Mouse (Mus musculus) midbrain, embryonic 10.5 days (tissue): ENCODE measurements at regions not wholly inside any gene's neighbourhood (a gene's known extent, or its start where the extent isn't known, plus 50 kb on each side); places are given as distances from the start of the nearest gene placed in this dataset.

ENCODE experiments used
- DNase-seq: peaks from one replicate; pipeline ENCODE4 v3.0.0-alpha.2; 2017; ENCODE audit warnings: low spot score
- H3K27ac ChIP-seq: fragments of 300-500 bp; sonication (generic); replicated peaks from 2 replicates; pipeline ENCODE4 v1.5.1; 2016; ENCODE audit warnings: mild to moderate bottlenecking
- H3K27me3 ChIP-seq: fragments of 300-500 bp; sonication (generic); 2 replicates; pipeline ENCODE4 v1.6.1; 2016; ENCODE audit warnings: low read depth, mild to moderate bottlenecking; ENCODE audit not compliant: poor library complexity, severe bottlenecking
- H3K36me3 ChIP-seq: fragments of 300-500 bp; sonication (generic); 2 replicates; pipeline ENCODE4 v1.6.1; 2016; ENCODE audit warnings: mild to moderate bottlenecking, moderate library complexity
- H3K4me1 ChIP-seq: fragments of 300-500 bp; sonication (generic); 2 replicates; pipeline ENCODE4 v1.6.1; 2016
- H3K4me3 ChIP-seq: fragments of 300-500 bp; sonication (generic); 2 replicates; pipeline ENCODE4 v1.5.1; 2016; ENCODE audit warnings: mild to moderate bottlenecking, moderate library complexity
- H3K9me3 ChIP-seq: fragments of 300-500 bp; sonication (generic); replicated peaks from 2 replicates; pipeline ENCODE4 v1.6.1; 2016; ENCODE audit warnings: mild to moderate bottlenecking
- WGBS: fragments of 180-500 bp; shearing (Covaris S2); methylation state at CpG from one replicate; pipeline ENCODE4 v1.1.7; 2016; 5-methylcytosine and 5-hydroxymethylcytosine counted together

DNA sequence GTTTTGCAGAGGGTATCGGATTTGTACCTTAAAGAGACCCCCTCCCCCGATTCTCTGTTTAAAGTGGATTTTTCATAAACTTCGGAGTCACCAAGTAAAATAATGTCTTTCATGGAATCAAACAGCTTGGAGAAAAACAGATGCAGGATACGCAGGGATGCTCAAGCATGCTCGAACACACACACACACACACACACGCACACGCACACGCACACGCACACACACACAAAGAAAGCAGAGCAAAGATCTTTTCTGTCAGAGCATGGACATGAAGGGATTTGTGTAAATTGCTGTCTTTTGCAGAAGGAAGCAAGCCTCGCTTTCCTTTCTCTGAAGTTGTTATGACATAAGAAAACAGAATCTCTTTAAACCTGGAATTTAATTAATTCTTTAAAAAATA, 178.2 kb downstream of the Tfap2c start:
- 13% methylated on average over 10 of the region's 10 CpGs for WGBS
- Histone ChIP-seq H3K27me3 (peaks cover 90% of the 10 kb centered on the region), H3K4me3 (peak overlapping the region; percentile 48), H3K4me1 (peaks cover 63% of the 10 kb centered on the region), H3K36me3 (no peaks in the 10 kb centered on the region), H3K9me3 (no peaks in the 10 kb centered on the region), H3K27ac (peak overlapping the region; percentile 69)
- peak; percentile 35 for DNase-seq

GRCm38 (mm10) chr2:172728240-172728821, 178.9 kb downstream of the Tfap2c start:
- Histone ChIP-seq H3K36me3 (no peaks in the 10 kb centered on the region), H3K9me3 (no peaks in the 10 kb centered on the region), H3K4me3 (peak overlapping the region; percentile 48), H3K27ac (peak overlapping the region; percentile 69), H3K27me3 (peaks cover 90% of the 10 kb centered on the region), H3K4me1 (peaks cover 71% of the 10 kb centered on the region)
- under 1% methylated on average over 53 of the region's 53 CpGs for WGBS
- peak; percentile 97 for DNase-seq

DNA sequence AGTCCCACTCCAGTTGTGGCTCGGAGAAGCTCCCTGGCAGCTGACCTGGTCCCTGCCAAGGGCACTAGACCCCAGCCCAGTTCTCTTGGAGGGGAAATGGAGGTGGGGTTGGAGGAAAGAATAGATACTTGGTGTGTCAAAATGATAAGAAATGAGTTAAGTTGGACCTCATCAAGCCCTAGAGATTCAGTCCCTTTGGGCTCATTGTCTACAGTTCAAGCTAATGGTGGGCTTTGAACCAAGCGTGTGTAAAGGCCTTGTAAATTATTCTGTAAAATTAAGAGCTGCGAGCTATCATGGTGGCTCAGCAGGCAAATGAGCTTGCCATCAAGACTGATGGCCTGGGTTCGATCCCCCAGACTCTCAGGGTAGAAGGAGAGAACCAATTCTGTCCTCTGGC, 179.8 kb downstream of the Tfap2c start:
- WGBS = 52% methylated on average over 4 of the region's 4 CpGs
- Histone ChIP-seq H3K27ac (peak overlapping the region; percentile 69), H3K9me3 (no peaks in the 10 kb centered on the region), H3K27me3 (peaks cover 90% of the 10 kb centered on the region), H3K36me3 (no peaks in the 10 kb centered on the region), H3K4me1 (peaks cover 76% of the 10 kb centered on the region), H3K4me3 (peak overlapping the region; percentile 48)
- no peak for DNase-seq

- Histone ChIP-seq H3K27me3 (peaks cover 90% of the 10 kb centered on the region), H3K9me3 (no peaks in the 10 kb centered on the region), H3K4me1 (peaks cover 76% of the 10 kb centered on the region), H3K36me3 (no peaks in the 10 kb centered on the region), H3K27ac (no peak overlapping the region), H3K4me3 (no peak overlapping the region)
- DNase-seq = no peak
- WGBS = 58% methylated on average over 9 of the region's 9 CpGs
Measured at GRCm38 (mm10) chr2:172729741-172730140, 180.3 kb downstream of the Tfap2c start.

- DNase-seq = peak; percentile 52
- H3K4me3 ChIP-seq = peak overlapping the region; percentile 24; the same call in 1 of the 2 replicates
- peaks cover 80% of the 10 kb centered on the region for H3K4me1 ChIP-seq
- no peaks in the 10 kb centered on the region for H3K9me3 ChIP-seq
- no peak overlapping the region for H3K27ac ChIP-seq
- H3K36me3 ChIP-seq = no peaks in the 10 kb centered on the region
- WGBS = 2% methylated on average over 18 of the region's 18 CpGs
- peaks cover 90% of the 10 kb centered on the region for H3K27me3 ChIP-seq
Measured at GRCm38 (mm10) chr2:172731408-172731807, 182.0 kb downstream of the Tfap2c start.

- Histone ChIP-seq H3K4me1 (peaks cover 68% of the 10 kb centered on the region), H3K27me3 (peaks cover 90% of the 10 kb centered on the region), H3K9me3 (no peaks in the 10 kb centered on the region; the same call in 1 of the 2 replicates), H3K36me3 (no peaks in the 10 kb centered on the region), H3K4me3 (peak overlapping the region; percentile 5; the same call in 1 of the 2 replicates), H3K27ac (no peak overlapping the region)
- DNase-seq = peak; percentile 34
- 5% methylated on average over 19 of the region's 19 CpGs for WGBS
Measured at GRCm38 (mm10) chr2:172732453-172733210, 183.2 kb downstream of the Tfap2c start.

DNA sequence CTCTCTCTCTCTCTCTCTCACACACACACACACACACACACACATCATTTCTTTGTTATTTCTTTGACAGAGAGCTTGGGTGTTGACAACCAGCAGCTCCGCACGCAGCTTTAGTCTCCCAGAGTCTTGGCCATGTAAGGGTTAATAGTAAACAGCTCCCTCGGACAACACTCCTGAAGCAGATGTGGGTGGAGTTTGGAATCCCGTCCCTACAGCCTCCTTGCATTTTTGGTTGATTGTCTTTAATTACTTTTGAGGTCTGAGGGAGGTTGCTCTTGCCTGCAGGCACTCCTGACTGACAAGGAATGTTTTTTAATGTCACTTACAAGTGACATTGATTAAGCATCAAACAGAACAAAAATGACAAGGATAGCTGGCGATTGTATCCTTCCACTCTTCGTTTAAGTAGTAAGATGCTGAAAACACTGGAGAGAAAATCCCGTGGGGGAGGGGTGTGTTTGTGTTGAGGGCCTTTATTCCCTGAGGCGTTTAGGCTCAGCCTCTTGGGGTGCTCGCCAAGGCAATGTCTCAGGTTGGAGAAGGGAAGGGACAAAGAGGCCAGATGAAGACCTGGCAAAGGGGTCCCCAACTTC, 184.1 kb downstream of the Tfap2c start:
- H3K27ac ChIP-seq = no peak overlapping the region
- H3K27me3 ChIP-seq = peaks cover 99% of the 10 kb centered on the region
- H3K4me1 ChIP-seq = peaks cover 63% of the 10 kb centered on the region
- no peaks in the 10 kb centered on the region for H3K36me3 ChIP-seq
- no peaks in the 10 kb centered on the region; the same call in 1 of the 2 replicates for H3K9me3 ChIP-seq
- peak; percentile 20 for DNase-seq
- WGBS = 3% methylated on average over 9 of the region's 9 CpGs
- H3K4me3 ChIP-seq = no peak overlapping the region

GRCm38 (mm10) chr2:172735621-172736020, 186.2 kb downstream of the Tfap2c start:
- DNase-seq = no peak
- Histone ChIP-seq H3K9me3 (no peaks in the 10 kb centered on the region; the same call in 1 of the 2 replicates), H3K27ac (no peak overlapping the region), H3K4me3 (no peak overlapping the region), H3K4me1 (peaks cover 53% of the 10 kb centered on the region), H3K27me3 (peaks cover 99% of the 10 kb centered on the region), H3K36me3 (no peaks in the 10 kb centered on the region)
- WGBS = 22% methylated on average over 6 of the region's 6 CpGs

DNA sequence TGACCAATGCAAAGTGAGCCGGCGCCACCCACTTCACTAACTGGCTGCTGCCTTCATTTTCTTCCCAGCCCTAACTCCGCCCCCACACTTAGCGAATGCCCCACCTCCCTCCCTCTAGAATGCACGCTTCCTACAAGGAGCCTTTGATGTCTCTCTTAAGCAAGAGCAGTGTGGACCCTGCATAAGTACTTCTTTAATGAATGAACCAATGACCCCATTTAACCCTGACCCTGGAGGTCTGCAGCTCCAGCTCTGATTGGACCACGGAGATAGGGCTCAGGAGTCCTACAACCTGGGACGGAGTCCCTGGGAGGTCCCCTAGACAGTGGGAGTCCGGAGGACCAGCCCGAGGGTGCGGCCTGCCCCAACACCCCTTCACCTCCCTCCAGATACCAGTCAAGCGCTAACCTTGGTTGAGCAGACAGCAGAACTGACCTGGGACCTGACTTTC, 189.7 kb downstream of the Tfap2c start:
- 5% methylated on average over 11 of the region's 11 CpGs for WGBS
- peaks cover 24% of the 10 kb centered on the region for H3K4me1 ChIP-seq
- DNase-seq = peak; percentile 35
- H3K9me3 ChIP-seq = no peaks in the 10 kb centered on the region; the same call in 1 of the 2 replicates
- H3K4me3 ChIP-seq = peak overlapping the region; percentile 20; the same call in 1 of the 2 replicates
- H3K27me3 ChIP-seq = peaks cover 94% of the 10 kb centered on the region
- no peak overlapping the region for H3K27ac ChIP-seq
- no peaks in the 10 kb centered on the region for H3K36me3 ChIP-seq

- no peak overlapping the region; the same call in 1 of the 2 replicates for H3K4me3 ChIP-seq
- H3K36me3 ChIP-seq = no peaks in the 10 kb centered on the region
- DNase-seq = peak; percentile 28
- no peak overlapping the region for H3K27ac ChIP-seq
- no peaks in the 10 kb centered on the region; the same call in 1 of the 2 replicates for H3K9me3 ChIP-seq
- 8% methylated on average over 19 of the region's 19 CpGs for WGBS
- H3K27me3 ChIP-seq = peaks cover 89% of the 10 kb centered on the region
- peaks cover 24% of the 10 kb centered on the region for H3K4me1 ChIP-seq
Measured at GRCm38 (mm10) chr2:172739529-172739928, 190.1 kb downstream of the Tfap2c start.

DNA sequence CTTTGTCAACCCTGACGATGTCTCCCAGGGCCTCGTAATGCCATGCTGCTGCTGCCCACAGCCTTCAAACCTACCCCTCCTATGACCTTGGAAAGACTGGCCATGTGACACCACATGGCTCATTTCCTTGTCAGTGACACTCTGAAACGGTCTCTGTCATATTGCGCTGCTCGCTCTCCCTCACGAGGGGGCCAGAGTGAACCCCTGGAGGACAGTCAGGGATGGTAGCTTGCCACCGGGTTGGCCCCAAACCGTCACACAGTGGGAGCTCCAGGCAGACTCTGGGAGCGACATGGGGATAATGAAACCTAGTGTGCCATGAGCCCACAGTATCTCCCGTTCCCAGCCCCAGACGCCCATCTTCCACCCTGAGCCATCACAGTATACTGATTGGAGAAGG, 188.8 kb downstream of the Bmp7 start:
- 88% methylated on average over 11 of the region's 11 CpGs for WGBS
- Histone ChIP-seq H3K4me3 (no peak overlapping the region), H3K9me3 (no peaks in the 10 kb centered on the region), H3K4me1 (peaks cover 19% of the 10 kb centered on the region), H3K27me3 (peaks cover 56% of the 10 kb centered on the region), H3K27ac (no peak overlapping the region), H3K36me3 (no peaks in the 10 kb centered on the region)
- no peak for DNase-seq

DNA sequence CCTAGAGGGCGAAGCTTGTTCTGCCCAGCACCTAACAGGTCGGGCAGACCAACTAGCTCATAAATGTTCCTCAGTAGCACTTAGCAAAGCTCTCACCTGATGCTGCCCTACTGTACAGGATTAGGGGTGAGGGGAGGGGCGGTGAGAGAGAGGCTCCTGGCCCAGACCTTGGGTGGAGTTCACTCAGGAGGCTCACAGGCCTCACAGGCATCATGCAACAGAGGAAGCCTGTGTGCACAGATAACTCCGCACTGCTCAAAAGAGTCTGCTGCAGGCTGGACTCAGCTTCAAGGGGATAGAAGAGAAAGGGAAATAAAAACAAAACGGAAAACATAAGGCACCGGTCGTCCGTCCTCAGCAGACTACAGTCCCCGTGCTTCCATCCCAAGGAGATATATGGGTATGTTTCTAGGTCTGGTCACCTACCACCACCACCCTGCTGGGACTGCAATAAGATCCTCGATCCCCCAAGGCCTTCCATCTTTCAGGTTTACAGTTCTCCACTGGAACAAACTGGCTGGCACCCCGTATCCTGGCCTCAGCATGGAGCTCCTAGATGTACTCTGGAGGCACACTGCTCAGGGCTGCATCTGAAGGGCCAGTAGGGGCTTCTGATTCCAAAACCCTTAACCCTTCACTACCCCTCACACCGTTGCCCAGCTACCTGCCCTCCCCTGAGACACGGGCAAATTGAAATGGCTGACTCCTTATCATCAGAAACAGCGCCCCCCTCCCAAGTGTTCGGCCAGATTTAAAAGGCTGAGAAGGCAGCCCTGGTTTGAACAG, 184.2 kb downstream of the Bmp7 start:
- no peak for DNase-seq
- Histone ChIP-seq H3K4me3 (no peak overlapping the region), H3K36me3 (no peaks in the 10 kb centered on the region), H3K4me1 (peaks cover 40% of the 10 kb centered on the region), H3K9me3 (no peaks in the 10 kb centered on the region), H3K27ac (no peak overlapping the region), H3K27me3 (peaks cover 100% of the 10 kb centered on the region)
- 50% methylated on average over 15 of the region's 15 CpGs for WGBS
